Mouse (Mus musculus) 3134 (cell line): ENCODE measurements around the gene Clasp1.

Source experiments
- DNase-seq: peaks from one replicate; pipeline ENCODE4 v3.0.0-alpha.2; 2011; ENCODE audit warnings: low spot score; ENCODE audit not compliant: insufficient read length; ENCODE audit errors: extremely low read depth

Clasp1 gene

DNA sequence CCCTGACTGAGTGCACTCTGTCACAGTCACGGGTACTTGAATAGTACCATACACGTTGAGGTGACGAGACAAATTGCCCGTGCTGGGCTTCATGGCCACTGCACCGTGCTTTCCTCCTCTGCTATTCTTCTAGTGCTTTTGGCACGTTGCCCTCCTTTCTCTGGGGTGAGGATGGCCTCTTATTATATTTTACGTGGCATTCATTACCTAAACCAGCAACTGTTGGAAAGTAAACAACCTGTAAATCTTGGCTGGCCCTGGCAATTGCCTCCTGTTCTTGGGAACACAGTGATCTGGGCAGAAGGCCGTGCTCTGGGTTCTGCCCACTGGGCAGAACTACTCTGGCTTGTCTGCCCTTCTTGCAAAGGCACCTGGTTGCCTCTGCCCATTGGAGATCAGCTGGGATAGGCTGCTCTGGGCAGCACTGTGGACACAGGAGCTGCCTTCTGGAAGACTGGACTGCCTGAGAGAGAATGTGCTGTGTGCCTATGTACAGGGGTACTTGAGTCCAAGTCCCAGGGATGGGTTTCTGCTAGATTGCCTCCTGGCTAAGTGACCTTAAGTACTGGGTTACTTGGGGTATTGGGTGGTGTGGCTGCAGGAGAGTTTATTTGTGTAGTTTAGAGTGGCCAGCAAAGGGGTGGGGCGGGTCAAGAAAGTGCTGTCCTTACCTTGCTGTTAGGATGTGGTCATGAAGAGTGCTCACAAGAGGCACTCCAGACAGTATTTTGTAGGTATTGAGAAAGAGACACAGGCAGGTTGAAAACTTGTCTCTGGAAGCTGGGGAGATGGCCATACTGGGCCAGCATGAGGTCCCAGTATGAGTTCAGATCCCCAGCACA, 254.5 kb downstream of the Clasp1 start:
- no peak for DNase-seq

DNA sequence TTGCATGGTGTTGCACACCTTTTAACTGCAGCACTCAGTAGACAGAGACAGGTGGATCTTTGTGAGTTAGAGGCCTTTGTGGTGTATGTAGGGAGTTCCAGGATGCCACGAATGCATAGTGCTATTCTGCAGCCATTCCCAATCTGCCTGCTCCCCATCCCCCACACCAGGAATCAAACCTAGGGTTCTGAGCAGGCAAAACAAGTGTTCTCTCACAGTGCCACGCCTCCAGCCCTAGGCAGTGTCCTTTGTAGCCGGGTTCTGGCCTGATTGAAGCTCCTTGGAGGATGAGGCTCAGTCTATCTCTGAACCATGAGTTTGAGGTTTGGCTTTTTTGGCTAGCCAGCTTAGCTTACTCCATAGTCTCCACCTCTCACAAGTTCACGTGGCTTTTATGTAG, 256.8 kb downstream of the Clasp1 start:
- no peak for DNase-seq

DNA sequence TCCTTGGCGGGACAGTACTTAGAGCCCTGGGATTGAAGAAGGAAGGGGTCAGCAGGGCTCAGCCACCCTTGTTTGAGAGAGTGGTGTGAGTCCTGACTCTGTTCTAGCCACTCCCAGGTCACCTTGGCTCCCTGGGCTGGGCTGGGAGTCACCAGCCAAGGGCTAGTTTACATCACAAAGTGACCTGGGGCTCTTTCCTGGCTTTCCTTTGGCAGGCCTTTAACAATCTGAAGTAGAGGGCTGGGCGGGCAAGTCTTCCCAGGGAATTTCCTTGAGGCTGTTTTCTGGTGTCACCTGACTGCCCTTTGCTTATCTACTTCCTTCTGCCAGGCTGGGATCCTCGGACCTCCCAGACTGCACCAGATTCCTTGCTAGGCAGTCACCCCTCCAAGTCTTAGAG, 259.2 kb downstream of the Clasp1 start:
- DNase-seq, result no peak

DNA sequence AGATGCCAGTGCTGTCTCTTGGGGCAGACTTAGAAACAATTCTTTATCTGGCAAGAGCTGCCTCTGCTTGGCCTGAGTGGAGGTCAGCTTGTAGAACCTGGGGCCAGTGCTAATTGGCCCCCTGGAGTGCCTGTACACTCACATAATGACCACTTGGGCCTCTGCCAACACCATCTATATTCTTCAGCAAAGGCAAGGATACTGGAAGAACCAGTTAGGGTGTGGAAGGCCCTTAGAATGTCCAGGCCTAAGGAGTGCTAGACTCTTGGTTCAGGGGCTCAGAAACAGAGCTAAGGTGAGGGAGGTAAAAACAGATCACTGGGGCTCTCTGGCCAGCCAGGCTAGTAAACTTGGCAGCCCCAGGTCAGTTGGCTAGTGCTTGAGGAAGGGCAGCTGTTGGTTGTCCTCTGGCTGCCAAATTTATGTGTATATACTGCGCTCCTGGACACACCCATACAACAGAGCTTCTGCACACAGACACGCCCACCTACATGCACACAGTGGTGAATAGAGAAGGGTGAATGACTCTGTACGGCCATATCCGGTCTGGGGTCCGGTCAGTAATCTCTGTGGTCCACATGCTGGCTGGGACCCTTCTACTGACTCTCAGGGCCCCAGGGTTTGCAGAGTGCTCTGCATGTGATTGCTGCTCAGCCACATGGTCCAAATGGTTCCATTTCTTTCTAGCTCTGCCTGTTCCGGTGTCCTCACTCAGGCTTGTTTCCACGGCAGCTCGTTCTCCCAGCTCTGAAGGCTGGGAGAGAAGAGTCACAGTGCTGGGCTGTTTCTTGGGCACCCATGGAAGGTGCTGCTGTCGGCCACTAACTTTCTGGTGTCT, 261.3 kb downstream of the Clasp1 start:
- DNase-seq, result no peak

DNA sequence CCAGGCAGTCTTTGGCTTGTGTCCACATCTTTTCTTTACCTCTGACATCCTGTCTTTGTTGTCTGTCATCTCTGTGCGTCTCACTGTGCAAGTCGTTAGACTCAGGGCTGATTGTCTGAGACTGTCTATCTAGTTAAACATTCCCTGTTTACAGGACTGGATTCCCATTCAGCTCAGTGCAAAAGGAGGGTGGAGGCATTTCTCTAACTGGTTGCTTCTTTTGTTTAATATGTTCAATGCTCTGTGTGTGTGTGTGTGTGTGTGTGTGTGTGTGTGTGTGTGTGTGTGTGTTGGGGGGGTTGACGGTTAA, 261.9 kb downstream of the Clasp1 start:
- no peak for DNase-seq

DNA sequence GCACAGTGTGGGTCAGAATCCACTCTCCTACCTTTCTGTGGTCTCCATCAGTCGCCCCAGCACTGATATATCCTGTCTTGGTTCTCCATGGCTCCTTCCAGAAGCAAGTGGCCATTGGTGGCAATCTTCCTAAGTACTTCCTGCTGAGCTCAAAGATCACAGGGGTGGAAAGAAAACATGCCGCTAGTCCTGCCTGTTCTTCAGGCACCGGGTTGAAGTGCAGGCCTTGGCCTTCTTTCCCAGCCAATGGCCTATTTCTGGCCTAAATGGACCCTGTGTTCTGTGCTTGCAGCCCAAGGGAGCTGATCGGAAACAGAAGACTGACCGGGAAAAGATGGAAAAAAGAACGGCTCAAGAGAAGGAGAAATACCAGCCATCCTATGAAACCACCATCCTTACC, 269.9 kb downstream of the Clasp1 start:
- DNase-seq, result no peak

- no peak for DNase-seq
Observed at GRCm38 (mm10) chr1:118660880-118661465, 272.1 kb downstream of the Clasp1 start.
